Mouse (Mus musculus) lung, postnatal 36 days (tissue): ENCODE data around the gene Wdr62.
"Not testable (repeated sequence)": the region's sequence is repeated elsewhere in the genome, so short reads cannot be mapped to it uniquely, and the experiment has no call there.

Experiments
- DNase-seq: peaks from one replicate; pipeline ENCODE4 v3.0.0; 2022; ENCODE audit warnings: mixed read lengths

The Wdr62 gene

GRCm38 (mm10) chr7:30202895-30203690 is 77.1 kb downstream of the Wdr62 start:
- DNase-seq, result peak; percentile 51

- not testable (repeated sequence) for DNase-seq
Observed at GRCm38 (mm10) chr7:30200661-30201060, 79.6 kb downstream of the Wdr62 start.

GRCm38 (mm10) chr7:30200200-30200599 is 80.0 kb downstream of the Wdr62 start:
- no peak for DNase-seq

- no peak for DNase-seq
Observed at GRCm38 (mm10) chr7:30199498-30200139, 80.6 kb downstream of the Wdr62 start.

- peak; percentile 76 for DNase-seq
Observed at GRCm38 (mm10) chr7:30198481-30198971, 81.7 kb downstream of the Wdr62 start, which contains the start of gene Capns1. Gene Capns1, minus strand, starts transcription at chr7:30198811.

GRCm38 (mm10) chr7:30197592-30198129 is 82.6 kb downstream of the Wdr62 start:
- no peak for DNase-seq

- no peak for DNase-seq
Observed at GRCm38 (mm10) chr7:30196171-30196570, 84.0 kb downstream of the Wdr62 start.

- DNase-seq, result no peak
Observed at GRCm38 (mm10) chr7:30195461-30195860, 84.8 kb downstream of the Wdr62 start.

GRCm38 (mm10) chr7:30194884-30195283 is 85.3 kb downstream of the Wdr62 start:
- peak; percentile 98 for DNase-seq

GRCm38 (mm10) chr7:30194101-30194831 is 86.0 kb downstream of the Wdr62 start:
- DNase-seq, result no peak

GRCm38 (mm10) chr7:30193581-30194100 is 86.6 kb downstream of the Wdr62 start:
- DNase-seq, result peak; percentile 93

- DNase-seq, result no peak
Observed at GRCm38 (mm10) chr7:30193013-30193412, 87.2 kb downstream of the Wdr62 start.

- no peak for DNase-seq
Observed at GRCm38 (mm10) chr7:30192088-30192487, 88.1 kb downstream of the Wdr62 start.
